Mouse (Mus musculus) right cerebral cortex, adult 18-20 months (tissue): ENCODE results near the gene Hspg2.

Experiments used
- DNase-seq: peaks from one replicate; pipeline ENCODE4 v3.0.0; 2022; ENCODE audit warnings: mixed read lengths

Hspg2 gene

DNA sequence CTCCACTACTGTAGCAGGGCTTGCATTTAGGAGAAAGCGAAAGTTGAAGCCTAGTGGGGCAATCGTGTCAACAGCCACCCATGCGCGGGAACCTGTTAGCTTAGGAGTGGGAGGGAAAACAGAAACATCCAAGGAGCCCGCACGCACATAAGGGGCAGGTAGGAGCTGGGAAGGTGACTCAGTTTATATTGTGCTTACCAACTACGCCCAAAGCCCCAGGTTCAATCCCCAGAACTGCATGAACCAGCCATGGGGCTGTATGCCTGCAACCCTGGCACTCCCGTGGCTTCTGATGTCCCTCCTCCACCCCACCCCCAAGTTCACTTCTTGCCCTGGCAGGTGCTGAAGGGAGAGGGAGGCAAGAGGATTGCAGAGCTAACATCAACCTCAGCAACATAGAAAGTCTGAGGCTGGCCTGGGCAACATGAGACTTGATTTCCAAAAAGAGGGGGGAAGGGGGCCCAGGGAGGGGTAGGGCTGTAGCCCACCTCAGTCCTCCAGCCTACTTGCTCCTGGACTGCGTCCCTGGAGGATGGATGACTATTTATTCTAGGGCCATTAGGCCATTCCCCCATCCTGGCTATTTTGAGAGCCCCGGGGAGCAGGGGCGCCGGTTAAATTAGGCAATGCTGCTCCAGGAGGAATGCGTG lies 12.9 kb downstream of the Hspg2 start:
- DNase-seq: no peak

DNA sequence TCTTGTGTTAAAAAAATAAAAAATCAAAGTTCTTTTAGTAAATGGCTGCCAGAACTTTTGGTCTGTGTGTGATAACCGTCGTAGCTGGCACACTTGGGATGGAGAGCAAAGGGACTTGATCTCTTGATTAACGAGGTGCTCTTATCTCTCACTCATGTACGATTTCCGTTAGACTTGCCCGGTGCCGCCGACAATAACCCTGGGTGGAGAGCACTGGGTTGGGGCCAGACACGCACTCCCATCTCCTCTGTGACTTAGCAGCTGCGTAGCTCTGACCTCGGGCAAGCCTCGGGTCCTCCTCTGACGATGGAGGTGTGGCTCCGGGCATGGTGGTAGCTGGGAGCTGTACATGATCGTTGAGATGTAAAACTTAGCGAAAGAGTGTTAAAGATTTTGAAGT lies 15.3 kb downstream of the Hspg2 start:
- no peak for DNase-seq

DNA sequence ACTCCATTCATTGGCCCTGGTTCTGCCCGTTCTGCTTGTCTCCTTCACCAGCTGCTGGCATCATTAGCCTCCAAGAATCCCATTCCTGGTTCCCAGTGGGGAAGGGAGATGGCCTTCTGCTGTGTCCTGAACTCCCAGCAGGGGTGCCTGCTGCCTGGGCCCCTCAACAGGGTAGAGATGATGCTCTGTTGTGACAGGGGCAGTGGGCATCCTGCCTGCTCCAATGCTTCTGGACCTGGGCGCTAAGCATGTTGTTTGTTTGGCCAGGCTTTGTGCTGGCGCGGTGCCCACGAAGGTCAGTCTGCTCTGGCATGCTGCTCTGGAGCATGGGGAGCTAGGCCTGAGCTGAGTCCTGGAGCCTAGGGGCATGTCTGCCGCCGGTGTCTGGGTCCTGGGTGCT lies 16.0 kb downstream of the Hspg2 start:
- DNase-seq: no peak

DNA sequence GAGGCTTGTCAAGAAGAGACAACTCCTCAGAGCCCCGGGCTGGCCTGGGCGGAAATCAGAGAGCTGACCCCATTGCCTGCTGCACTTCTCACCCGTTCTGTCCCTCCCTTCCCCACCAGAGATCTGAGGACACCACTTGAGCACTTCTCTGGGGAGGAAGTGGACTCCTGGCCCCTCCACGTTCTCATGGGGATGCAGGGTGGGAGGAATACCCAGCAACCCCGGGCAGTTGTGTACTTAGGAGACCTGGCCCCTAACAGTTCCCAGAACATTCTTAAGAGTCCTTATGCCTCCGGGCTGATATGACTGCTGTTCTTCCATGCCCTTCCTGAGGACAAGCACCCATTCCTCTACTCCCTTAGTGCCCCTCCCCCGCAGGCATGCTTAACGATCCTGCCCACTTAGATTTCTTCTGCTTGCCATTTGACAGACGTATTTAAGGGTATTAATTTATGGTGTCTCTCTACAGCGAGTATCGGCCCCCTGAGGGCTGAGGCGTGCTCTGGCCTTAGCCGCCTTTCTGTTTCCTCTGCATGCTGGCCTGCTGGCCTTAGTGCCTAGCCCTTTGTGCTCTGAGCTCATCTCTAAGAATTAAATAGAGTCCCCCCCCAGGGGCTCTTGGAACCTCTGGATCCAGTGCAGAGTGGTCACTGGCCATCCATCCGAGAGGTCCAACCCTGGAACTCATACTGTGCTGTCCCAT lies 16.8 kb downstream of the Hspg2 start:
- no peak for DNase-seq

DNA sequence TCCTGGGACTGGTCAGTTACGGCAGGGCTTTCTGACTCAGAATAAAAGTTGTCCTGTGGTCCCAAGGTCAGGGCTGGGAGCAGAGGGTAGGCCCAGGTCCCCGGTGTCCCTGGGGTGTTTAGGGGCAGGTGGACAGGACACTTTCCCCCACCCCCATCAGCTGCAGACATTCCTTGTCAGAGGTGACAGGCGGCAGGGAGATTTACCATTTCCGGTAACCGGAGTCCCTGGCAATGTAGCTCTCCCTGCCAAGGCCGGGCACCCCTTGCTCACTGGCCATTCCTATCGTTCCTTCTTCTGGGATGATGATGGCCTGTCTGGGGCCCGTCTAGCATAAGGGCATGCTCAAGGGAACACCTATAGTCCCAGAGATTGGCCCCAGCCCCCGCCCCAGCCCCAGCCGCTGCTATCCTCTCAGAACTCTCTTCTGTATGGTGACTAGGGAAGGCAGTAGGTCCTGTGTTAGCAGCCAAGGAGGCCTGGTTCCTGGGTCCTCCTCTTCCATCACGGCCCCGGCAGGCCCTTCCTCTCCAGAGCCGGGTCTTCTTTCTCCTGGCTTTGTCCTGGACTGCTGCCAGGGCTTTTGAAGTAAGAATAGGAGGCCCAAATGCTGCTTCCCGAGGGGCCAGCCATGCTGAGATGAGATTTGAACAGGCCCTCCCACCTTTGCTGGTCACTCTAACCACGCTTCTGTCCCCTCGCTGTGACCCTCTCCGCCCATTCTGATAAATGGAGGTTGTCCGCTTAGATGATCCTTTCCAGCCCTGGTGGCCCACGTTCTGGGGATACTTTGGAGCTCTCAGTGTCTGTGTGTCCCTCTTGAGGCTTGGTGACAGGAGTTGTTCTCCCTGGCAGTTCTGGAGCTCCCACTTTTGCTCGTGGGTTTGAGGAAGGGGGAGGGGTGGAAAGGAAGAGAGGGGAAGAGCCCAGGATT lies 17.8 kb downstream of the Hspg2 start:
- DNase-seq: no peak

DNA sequence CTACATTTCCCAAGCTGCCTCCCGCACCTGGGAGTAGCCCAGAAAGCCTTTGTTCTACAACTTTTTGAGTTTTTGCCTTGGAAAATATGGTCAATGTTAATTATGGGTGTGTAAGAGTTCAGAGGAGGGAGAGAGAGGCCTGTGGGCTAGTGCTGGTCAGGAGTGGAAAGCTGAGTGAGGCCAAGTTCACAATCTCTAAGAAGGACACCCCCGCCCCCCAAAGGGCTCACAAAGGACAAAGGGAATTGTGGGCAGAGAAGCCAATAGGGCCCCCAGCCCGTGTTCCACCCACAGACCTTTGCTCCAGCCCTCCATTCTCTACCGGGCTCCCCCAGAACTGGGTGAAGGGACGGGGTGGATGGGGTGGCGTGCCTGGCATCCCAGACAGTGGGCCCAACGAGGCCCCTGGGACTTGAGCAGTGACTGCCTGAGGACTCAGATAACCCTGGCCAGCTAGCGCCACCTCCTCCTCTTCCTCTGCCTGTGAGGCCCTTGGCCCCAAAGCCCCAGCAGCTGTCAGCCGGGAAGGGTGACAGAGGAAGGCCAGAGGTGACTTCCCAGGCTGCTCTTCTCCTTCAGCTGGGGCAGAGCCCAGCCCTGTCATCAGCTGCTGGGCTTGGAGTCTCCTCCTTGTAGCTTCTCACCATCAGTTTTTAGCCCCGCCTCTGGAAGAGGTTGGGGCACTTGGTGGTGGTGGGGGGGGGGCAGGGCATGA lies 18.9 kb downstream of the Hspg2 start:
- DNase-seq: no peak

DNA sequence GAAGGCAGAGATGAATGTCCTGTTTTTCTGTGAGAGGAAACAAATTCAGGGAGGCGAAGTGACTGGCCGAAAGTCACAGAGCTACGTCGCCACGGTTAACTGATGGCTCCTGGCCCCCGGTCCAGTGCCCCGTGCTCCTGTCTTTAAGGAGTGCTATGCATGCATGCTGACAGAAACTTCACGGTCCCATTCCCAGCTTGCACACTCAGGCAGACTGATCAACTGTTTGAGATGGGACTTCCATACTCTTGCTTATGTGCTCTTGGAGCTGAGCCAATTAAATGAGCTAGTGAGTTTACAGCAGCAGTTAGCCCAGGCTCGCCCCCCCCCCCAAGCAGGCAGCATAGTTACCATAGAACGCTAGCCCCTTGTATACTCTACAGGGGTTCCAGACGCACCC lies 19.5 kb downstream of the Hspg2 start:
- DNase-seq: no peak

DNA sequence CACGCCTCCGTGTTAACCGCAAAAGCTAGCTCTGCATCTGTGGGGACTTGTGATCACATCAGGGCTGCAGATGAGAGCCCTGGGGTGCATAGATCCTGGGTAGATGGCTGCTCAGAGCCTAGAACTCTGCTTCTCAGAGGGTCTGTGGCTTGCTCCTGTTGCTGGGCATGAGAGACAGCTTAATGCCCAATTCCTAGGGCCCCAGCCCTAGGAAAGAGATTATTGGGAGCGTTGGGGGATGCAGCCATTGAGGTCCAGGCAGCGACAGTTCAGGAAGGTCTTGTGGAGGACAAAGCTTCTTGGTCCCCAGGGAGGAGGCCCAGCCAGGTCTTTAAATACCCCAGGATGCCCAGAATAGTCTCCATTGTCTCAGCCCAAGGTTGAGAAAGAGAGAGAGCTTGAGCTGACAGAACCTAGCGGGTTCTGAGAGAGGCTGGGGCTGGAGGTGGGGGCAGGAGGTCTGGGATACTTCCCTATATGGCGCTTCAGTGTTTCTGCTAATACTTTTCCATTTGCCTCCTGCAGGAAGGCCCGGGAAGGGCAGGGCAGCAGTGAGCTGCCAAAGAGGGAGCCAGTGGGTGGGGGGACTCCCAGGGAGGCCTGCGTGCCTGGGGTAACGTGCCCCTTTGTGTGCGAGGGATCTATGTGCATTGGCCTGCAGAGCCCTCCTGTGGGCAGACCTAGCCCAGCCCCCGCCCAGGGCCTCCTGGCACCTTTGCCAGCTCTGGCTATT lies 20.2 kb downstream of the Hspg2 start:
- DNase-seq: no peak

DNA sequence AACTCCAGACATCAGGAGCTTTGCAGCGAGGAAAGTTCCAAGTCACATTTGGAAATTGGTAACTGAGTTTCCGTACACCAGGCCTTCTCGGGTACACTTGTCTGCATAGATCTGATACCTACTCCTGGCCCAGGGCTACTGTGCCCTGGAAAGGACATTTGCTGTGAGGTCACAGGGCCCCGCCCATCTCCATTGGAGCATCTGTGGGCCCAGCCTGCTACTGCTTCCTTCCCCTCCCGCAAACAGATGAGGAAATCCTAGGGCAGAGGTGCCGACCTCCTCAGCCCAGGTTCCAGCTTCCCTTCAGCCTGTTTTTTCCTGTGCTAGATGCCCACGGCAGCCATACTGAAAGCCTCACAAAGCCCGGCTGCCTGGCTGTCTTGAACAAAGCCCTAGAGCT lies 21.4 kb downstream of the Hspg2 start:
- no peak for DNase-seq

DNA sequence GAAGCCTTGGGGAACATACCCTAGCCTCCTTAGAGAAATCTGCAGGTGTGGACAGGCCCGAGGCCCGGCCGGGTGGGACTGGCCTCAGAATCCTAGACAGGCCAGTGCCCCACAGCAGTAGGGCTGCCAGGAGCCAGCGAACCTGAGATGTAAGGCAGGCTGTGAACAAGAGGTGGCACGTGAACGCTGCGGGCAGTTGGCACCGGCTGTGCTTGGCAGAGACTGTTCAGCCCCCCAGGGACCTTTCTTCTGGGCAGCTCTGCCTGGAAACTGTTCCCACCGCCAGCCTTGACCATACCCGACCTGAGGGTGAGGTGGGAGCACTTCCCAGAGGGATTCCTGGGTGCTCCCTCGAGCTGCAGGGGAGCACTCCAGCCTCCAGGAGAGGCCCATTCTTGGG lies 24.0 kb downstream of the Hspg2 start:
- no peak for DNase-seq

DNA sequence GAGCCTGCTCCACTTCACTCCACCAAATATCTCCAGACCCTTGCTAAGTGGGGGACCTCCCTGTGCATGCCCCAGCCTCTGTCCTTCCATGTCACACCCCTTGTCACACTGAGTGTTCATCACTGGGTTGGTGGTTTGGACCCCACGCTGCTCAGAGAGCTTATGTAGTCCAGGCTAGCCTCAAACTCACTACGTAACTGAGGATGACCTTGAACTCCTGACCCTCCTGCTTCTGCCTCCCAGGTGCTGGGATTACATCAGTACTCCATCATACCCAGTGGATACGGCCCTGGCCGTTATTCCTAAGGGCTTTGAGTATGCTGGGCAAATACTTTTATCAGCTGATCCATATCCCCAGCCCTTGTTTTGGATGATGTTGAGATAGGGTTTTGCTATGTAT lies 24.6 kb downstream of the Hspg2 start:
- no peak for DNase-seq

DNA sequence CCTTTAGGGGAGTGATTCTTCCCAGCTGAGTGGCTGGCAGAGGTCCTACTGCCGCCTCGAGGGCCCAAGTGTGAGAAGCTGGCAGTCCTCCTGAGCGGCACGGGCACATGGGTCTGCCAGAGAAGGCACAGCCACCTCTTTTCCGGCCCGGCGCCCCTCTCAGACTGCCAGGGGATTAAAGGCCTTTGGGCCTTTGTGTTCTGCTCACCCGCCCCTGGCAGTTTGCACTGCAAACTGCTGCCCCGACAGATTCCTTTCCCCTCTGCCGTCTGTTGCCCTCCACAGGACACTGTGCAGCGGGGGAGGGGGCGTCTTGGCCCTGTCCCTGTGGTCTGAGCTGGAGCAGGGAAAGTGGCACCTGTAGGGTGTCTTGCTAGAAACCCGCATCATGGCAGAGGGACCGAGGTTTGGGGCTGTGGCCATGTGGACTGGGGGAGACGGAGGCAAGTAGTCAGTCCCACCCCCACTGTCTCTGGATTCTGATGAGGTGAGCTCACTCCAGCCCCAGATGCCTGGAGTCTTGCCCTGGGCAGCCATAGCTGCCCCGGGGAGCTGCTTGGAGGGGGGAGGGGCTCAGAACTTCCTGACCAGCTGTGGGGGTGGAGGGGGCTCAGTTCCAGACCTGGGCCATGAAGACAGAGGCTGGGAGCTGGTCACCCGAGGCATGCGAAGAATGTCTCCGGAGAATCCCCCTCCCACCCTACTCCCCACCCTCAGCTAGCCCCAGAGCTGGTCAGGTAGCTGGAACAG lies 26.4 kb downstream of the Hspg2 start:
- DNase-seq: no peak

DNA sequence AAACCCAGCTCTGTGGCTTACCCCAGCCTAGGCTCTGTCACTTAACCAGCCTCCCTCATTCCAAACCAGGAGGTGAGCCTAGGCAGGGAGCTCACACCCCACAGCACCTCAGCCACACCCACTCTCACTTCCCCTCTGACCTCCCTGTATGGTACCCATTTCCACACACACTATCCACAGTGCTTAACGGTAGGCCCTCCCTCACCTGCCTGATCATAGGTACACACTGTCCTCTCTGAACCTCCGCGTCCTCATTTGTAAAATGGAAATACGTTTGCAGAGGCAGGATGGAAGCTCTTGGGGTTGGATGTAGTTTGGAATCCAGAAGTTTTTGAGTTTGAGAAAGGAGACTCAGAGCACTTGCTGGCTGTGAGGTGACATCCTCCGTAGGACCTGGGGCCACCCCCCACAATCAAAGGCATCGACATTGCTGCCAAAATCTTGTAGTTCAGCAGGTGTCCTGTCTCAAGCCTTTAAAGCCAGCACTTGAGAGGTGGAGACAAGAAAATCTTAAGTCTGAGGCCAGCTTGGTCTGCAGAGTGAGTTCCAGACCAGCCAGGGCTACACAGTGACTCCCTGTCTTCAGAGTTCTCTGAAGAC lies 27.0 kb downstream of the Hspg2 start:
- no peak for DNase-seq

DNA sequence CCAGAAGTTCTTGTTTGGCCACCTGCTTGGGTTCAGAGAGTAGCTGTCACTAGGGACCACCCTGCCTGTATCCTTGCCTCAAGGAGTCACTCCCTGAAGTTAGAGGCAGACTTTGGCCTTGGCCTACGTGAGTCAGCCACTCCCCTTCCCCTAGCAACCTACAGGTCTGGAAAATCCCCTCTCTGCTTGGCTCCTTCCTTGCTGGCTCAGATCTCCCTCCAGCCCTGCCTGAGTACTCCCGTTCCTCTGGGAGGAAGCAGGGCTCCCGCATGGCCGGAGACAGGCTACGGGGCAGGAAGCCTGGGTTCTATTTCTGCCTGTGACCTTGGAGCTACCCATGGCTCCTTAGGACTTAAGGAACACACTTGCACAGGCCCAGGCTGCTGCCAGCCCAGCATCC lies 28.8 kb downstream of the Hspg2 start:
- no peak for DNase-seq

DNA sequence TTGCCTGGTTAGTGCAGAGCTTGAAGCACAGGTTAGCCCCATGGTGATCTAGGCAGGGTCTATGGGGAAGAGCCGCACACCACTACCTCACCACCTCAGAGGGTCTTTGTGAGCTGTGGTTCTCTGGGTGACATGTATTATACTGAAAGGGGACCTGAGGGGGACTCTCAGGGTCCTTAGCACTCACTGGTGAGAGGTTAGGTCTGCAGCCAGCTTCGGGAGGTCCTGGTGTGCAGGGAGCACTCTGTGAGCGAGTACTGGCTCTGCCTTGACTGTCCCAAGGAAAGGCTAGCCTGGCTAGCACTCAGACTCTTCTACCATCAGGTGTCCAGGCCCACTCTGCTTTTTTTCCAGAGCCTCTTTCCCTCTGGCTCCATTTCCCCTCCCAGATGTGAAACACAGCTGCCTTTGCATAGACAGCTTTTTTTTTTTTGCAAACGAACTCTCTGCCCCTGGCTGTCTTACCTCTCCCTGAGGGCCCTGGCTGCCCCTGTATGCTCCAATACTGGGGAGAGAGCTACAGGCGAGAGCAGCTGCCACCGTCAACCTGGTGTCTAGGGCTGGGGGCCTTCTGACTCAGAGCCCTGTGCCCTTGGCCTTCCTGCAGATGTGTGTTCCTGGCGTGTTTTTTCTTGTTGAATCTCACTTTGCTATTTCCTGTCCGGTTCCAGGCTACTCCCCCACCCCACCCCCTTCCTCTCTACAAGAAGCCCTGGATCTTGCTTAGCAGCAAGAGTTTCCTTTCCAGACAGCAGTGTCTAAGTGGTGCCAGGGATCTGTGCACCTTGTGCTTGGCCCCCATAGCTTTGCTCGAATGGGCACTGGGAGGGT lies 29.5 kb downstream of the Hspg2 start:
- DNase-seq: no peak

DNA sequence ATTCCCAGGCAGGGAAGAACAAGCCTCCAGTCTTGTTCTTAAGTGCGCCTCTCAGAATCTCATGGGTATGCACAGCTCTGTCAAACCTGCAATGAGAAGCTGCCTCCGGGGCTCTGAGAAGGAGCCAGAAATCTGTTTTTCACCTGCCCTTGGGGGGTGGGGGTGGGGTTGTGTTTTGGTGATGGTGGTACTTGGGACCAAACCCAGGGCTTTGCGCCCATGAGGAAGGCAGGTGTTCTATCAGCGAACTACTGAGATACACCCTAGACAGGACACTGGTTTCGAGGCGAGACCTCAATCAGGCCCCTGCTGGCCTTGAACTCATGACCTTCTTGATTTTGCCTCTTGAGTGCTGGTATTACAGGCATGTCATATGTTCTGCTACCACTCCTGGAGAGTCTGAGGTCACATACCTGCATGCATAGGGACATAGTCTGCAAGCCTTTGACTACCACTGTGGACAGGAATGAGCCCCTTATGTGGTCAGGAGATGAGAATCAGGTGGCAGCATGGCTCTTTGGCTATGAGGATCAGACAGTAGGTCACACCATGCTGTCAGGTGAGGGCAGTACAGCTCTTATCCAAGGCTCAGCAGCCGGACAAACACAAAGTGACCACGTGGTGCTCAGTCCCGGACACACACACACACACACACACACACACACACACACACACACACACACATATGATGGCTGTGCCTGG lies 30.5 kb downstream of the Hspg2 start:
- DNase-seq: no peak

DNA sequence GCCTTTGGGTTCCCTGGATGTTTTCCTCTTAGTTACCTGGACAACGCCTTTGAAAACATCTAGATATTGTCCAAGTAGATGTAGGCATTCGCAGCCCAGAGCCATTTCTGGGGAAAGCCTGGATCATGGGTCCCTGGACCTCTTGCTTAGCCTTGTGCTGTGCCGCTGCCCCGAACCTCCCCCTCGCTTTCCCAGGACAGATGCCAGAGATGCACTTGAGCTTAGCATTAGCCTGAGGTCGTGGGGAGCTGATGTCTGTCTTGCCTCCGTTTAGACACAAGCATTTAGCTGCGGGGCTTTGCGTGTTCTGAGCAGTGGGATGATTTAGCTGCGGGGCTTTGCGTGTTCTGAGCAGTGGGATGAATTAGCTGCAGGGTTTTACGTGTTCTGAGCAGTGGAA lies 31.6 kb downstream of the Hspg2 start:
- no peak for DNase-seq

DNA sequence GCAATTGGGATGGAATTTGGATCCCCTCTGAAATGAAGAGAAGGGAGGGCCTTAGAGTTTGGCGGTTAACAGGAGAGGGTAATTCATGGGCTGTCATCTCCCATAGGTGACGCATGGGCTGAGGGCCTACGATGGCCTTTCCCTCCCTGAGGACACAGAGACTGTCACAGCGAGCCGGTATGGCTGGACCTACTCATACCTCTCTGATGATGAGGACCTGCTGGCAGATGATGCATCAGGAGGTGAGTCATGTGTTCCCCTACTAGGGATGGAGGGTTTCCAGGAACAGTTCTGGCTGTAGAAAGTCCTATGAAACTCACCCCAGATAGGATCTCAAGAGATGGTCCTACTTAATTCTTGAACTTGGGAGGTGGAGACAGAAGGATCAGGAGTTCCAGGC lies 32.4 kb downstream of the Hspg2 start:
- no peak for DNase-seq

DNA sequence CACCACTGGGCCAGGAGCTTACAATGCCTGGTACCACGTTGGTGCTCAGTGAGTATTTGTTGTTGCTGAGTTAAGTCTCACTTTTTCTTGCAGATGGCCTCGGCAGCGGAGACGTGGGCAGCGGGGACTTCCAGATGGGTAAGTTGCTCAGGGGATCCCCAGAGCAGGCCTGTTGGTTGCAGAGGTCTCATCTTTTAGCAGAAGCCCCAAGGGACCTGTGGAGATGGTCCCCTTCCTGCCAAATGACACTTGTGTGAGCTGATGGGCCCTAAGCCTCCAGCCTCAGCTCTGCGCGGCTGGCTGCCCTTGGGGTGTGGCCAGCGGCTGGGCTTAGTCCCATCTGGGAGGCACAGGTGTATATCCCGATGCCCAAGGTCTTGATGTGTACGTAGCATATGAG lies 33.6 kb downstream of the Hspg2 start:
- DNase-seq: no peak

DNA sequence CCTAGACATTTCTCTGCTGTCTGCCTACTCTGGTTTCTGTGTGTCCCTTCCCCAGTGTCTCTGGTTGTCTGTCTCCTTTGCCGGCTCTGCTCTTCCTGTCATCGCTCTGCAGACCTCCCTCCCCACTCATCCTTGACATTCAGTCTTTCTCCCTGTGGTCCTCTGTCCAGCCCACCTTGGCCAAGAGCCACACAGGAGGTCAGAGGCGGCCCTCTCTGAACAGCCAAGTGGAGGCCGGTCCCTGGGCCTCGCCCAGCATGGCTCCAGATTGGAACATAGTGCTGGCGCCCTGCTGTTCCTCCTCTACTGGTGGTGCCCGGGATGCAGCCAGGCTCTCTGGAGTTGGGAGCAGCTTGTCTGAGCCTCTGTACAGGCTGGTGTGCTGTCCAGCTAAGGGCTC lies 34.2 kb downstream of the Hspg2 start:
- no peak for DNase-seq
